Mouse (Mus musculus): ENCODE measurements around the gene Atp2c2. TPM values are rescaled to one million over a fixed set of nuclear protein-coding genes. Genes with fewer than 3 reads are reported as not detected.

The Atp2c2 gene
- total RNA-seq (2021), result not detected
- long read RNA-seq, experiment 1, result 0 reads
- long read RNA-seq, experiment 2, result 0 reads

- no peak for DNase-seq
Observed at GRCm38 (mm10) chr8:119699549-119700134, at the start of gene Atp2c2. TSS of gene Atp2c2 (plus strand) at chr8:119700009.

- no peak for DNase-seq
Observed at GRCm38 (mm10) chr8:119651324-119651723, 48.5 kb upstream of the Atp2c2 start.

- peak; percentile 59 for DNase-seq
Observed at GRCm38 (mm10) chr8:119656709-119657464, 42.9 kb upstream of the Atp2c2 start.

GRCm38 (mm10) chr8:119661081-119661480 lies 38.7 kb upstream of the Atp2c2 start:
- peak; percentile 71 for DNase-seq

- DNase-seq, result no peak
Observed at GRCm38 (mm10) chr8:119661892-119662291, 37.9 kb upstream of the Atp2c2 start.

- DNase-seq, result no peak
Observed at GRCm38 (mm10) chr8:119663440-119663839, 36.4 kb upstream of the Atp2c2 start.

- peak; percentile 68 for DNase-seq
Observed at GRCm38 (mm10) chr8:119665270-119665669, 34.5 kb upstream of the Atp2c2 start.

GRCm38 (mm10) chr8:119666219-119666951 lies 33.4 kb upstream of the Atp2c2 start, which contains the start of gene Wfdc1:
TSS of gene Wfdc1 (plus strand) at chr8:119666365.
- DNase-seq, result peak; percentile 61

GRCm38 (mm10) chr8:119668447-119668846 lies 31.4 kb upstream of the Atp2c2 start:
- no peak for DNase-seq

GRCm38 (mm10) chr8:119669284-119669683 lies 30.5 kb upstream of the Atp2c2 start:
- DNase-seq, result peak; percentile 32

- DNase-seq, result peak; percentile 44
Observed at GRCm38 (mm10) chr8:119670419-119671091, 29.3 kb upstream of the Atp2c2 start.

- no peak for DNase-seq
Observed at GRCm38 (mm10) chr8:119673976-119674555, 25.7 kb upstream of the Atp2c2 start.

- no peak for DNase-seq
Observed at GRCm38 (mm10) chr8:119675457-119675856, 24.4 kb upstream of the Atp2c2 start.

GRCm38 (mm10) chr8:119676389-119676788 lies 23.4 kb upstream of the Atp2c2 start:
- DNase-seq, result peak; percentile 92

- peak; percentile 40 for DNase-seq
Observed at GRCm38 (mm10) chr8:119678138-119678843, 21.5 kb upstream of the Atp2c2 start.

GRCm38 (mm10) chr8:119679184-119679583 lies 20.6 kb upstream of the Atp2c2 start:
- no peak for DNase-seq

- DNase-seq, result no peak
Observed at GRCm38 (mm10) chr8:119690602-119691001, 9.2 kb upstream of the Atp2c2 start.

- DNase-seq, result no peak
Observed at GRCm38 (mm10) chr8:119691989-119692388, 7.8 kb upstream of the Atp2c2 start.

GRCm38 (mm10) chr8:119694696-119695095 lies 5.1 kb upstream of the Atp2c2 start:
- DNase-seq, result no peak

- DNase-seq, result no peak
Observed at GRCm38 (mm10) chr8:119697163-119697562, 2.6 kb upstream of the Atp2c2 start.

GRCm38 (mm10) chr8:119698960-119699359 lies 849 bp upstream of the Atp2c2 start:
- peak; percentile 70 for DNase-seq
